Mouse (Mus musculus) C2C12 (cell line): ENCODE measurements at regions not wholly inside any gene's neighbourhood (a gene's known extent, or its start where the extent isn't known, plus 50 kb on each side); places are given as distances from the start of the nearest gene placed in this dataset.

ENCODE experiments used
- CTCF ChIP-seq: IDR thresholded peaks from one replicate; pipeline ENCODE4 v1.5.1; 2011; ENCODE audit not compliant: control insufficient read depth, insufficient read depth, insufficient read length
- MYOG ChIP-seq: IDR thresholded peaks from one replicate; pipeline ENCODE4 v1.6.1; 2011; ENCODE audit not compliant: control insufficient read depth, insufficient read length; ENCODE audit errors: extremely low read depth

- TF ChIP-seq CTCF, result no peak
- no peak for TF ChIP-seq MYOG
Observed at GRCm38 (mm10) chr11:113190006-113190405, 408.0 kb downstream of the Sox9 start.
